In genomic region chr6:140342881-140343280, GRCm38 (mm10) we compare ENCODE assay signal across 19 mouse cellular contexts.
DNase-seq lines count a peak whose midpoint lies in the region; ATAC-seq lines count a peak whose summit lies in the region.
"Had no signal": no experiment of that assay in that cellular context is flagged by ENCODE, and none has a peak within 500 bp of the region (broad histone marks: within the 10 kb centered on the region; RNA-seq: fewer than 3 reads in every experiment).

No protein-coding gene starts in this region.

- H3K36me3 ChIP-seq in forebrain, embryonic 13.5 days (ENCODE audit: poor library complexity, severe bottlenecking), result no peaks in the 10 kb centered on the region
- no peaks in the 10 kb centered on the region for H3K36me3 ChIP-seq in forebrain, embryonic 11.5 days (ENCODE audit: control insufficient read depth, insufficient read depth, low read length)
- no peaks in the 10 kb centered on the region for H3K36me3 ChIP-seq in forebrain, embryonic 14.5 days (ENCODE audit: control insufficient read depth, insufficient read depth, low read length)
- H3K36me3 ChIP-seq in hindbrain, embryonic 14.5 days (replicated peaks; ENCODE audit: control insufficient read depth, insufficient read depth), result no peaks in the 10 kb centered on the region
- H3K36me3 ChIP-seq in midbrain, embryonic 16.5 days (ENCODE audit: control insufficient read depth, insufficient read depth, low read length), result no peaks in the 10 kb centered on the region
- H3K36me3 ChIP-seq: heart, embryonic 13.5 days; liver, embryonic 13.5 days had no signal

- peaks cover 10% of the 10 kb centered on the region for H3K4me1 ChIP-seq in forebrain, embryonic 13.5 days
- H3K4me1 ChIP-seq in forebrain, embryonic 11.5 days (replicated peaks; ENCODE audit: control insufficient read depth, insufficient read depth, low read length), result peaks cover 3% of the 10 kb centered on the region; the same call in 1 of the 2 replicates
- H3K4me1 ChIP-seq in forebrain, embryonic 14.5 days (ENCODE audit: control insufficient read depth, insufficient read depth, low read length), result peaks cover 1% of the 10 kb centered on the region; the same call in 1 of the 2 replicates
- peaks cover 14% of the 10 kb centered on the region for H3K4me1 ChIP-seq in hindbrain, embryonic 14.5 days (replicated peaks; ENCODE audit: control insufficient read depth, insufficient read depth, low read length)
- peaks cover 17% of the 10 kb centered on the region for H3K4me1 ChIP-seq in midbrain, embryonic 16.5 days (ENCODE audit: control insufficient read depth, insufficient read depth, low read length)
- H3K4me1 ChIP-seq: liver, embryonic 13.5 days had no signal

- WGBS in forebrain, embryonic 13.5 days, result 19% methylated on average over 1 of the region's 1 CpGs
- WGBS in forebrain, embryonic 11.5 days, result 50% methylated on average over 1 of the region's 1 CpGs
- 10% methylated on average over 1 of the region's 1 CpGs for WGBS in forebrain, embryonic 14.5 days
- WGBS in hindbrain, embryonic 14.5 days, result 4% methylated on average over 1 of the region's 1 CpGs
- 4% methylated on average over 1 of the region's 1 CpGs for WGBS in midbrain, embryonic 16.5 days

- H3K27me3 ChIP-seq in forebrain, embryonic 13.5 days, result no peaks in the 10 kb centered on the region
- no peaks in the 10 kb centered on the region for H3K27me3 ChIP-seq in forebrain, embryonic 11.5 days (ENCODE audit: control insufficient read depth, insufficient read depth, low read length)
- no peaks in the 10 kb centered on the region for H3K27me3 ChIP-seq in forebrain, embryonic 14.5 days (replicated peaks; ENCODE audit: control insufficient read depth, insufficient read depth, low read length)
- no peaks in the 10 kb centered on the region for H3K27me3 ChIP-seq in hindbrain, embryonic 14.5 days (ENCODE audit: control insufficient read depth, insufficient read depth, low read length)
- no peaks in the 10 kb centered on the region for H3K27me3 ChIP-seq in midbrain, embryonic 16.5 days (ENCODE audit: control insufficient read depth, insufficient read depth, low read depth, low read length)
- H3K27me3 ChIP-seq: heart, embryonic 13.5 days; liver, embryonic 13.5 days had no signal

- peak; percentile 39; the same call in 1 of the 2 replicates for ATAC-seq in forebrain, embryonic 13.5 days
- ATAC-seq in forebrain, embryonic 11.5 days (replicated peaks; ENCODE audit: low FRiP score), result no peak
- ATAC-seq in forebrain, embryonic 14.5 days, result 0 out of 2 replicates have a peak, but pooled peaks have one; percentile 27
- peak; percentile 40; the same call in 1 of the 2 replicates for ATAC-seq in hindbrain, embryonic 14.5 days (ENCODE audit: low FRiP score)
- peak; percentile 66 for ATAC-seq in midbrain, embryonic 16.5 days

- H3K9me3 ChIP-seq in forebrain, embryonic 13.5 days (replicated peaks), result no peaks in the 10 kb centered on the region
- no peaks in the 10 kb centered on the region for H3K9me3 ChIP-seq in forebrain, embryonic 11.5 days (ENCODE audit: control insufficient read depth, low read length)
- no peaks in the 10 kb centered on the region for H3K9me3 ChIP-seq in forebrain, embryonic 14.5 days (replicated peaks; ENCODE audit: control insufficient read depth, low read length)
- H3K9me3 ChIP-seq in hindbrain, embryonic 14.5 days (ENCODE audit: control insufficient read depth, low read length), result no peaks in the 10 kb centered on the region
- H3K9me3 ChIP-seq in midbrain, embryonic 16.5 days (replicated peaks; ENCODE audit: control insufficient read depth, low read length, poor library complexity, severe bottlenecking), result no peaks in the 10 kb centered on the region
- H3K9me3 ChIP-seq: liver, embryonic 13.5 days had no signal

- H3K4me3 ChIP-seq in forebrain, embryonic 13.5 days, result no peak overlapping the region
- H3K4me3 ChIP-seq in forebrain, embryonic 11.5 days (ENCODE audit: low read depth, low read length), result no peak overlapping the region
- H3K4me3 ChIP-seq in forebrain, embryonic 14.5 days (ENCODE audit: low read depth, low read length), result no peak overlapping the region
- H3K4me3 ChIP-seq in hindbrain, embryonic 14.5 days (replicated peaks; ENCODE audit: low read length), result no peak overlapping the region
- H3K4me3 ChIP-seq in midbrain, embryonic 16.5 days (ENCODE audit: low read depth, low read length), result no peak overlapping the region
- H3K4me3 ChIP-seq: heart, embryonic 13.5 days; layer of hippocampus, adult 2 months; liver, embryonic 13.5 days; myocyte had no signal

- no peak overlapping the region for H3K9ac ChIP-seq in forebrain, embryonic 13.5 days
- no peak overlapping the region for H3K9ac ChIP-seq in forebrain, embryonic 11.5 days (ENCODE audit: low read length)
- H3K9ac ChIP-seq in forebrain, embryonic 14.5 days (ENCODE audit: low read length), result no peak overlapping the region
- H3K9ac ChIP-seq in hindbrain, embryonic 14.5 days, result no peak overlapping the region
- H3K9ac ChIP-seq in midbrain, embryonic 16.5 days (ENCODE audit: low read depth, low read length), result no peak overlapping the region
- H3K9ac ChIP-seq: heart, embryonic 13.5 days; liver, embryonic 13.5 days had no signal

- no peak overlapping the region for H3K4me2 ChIP-seq in forebrain, embryonic 13.5 days
- no peak overlapping the region for H3K4me2 ChIP-seq in forebrain, embryonic 11.5 days (ENCODE audit: low read depth, low read length, severe bottlenecking)
- no peak overlapping the region for H3K4me2 ChIP-seq in forebrain, embryonic 14.5 days (ENCODE audit: low read length)
- H3K4me2 ChIP-seq in hindbrain, embryonic 14.5 days (replicated peaks), result no peak overlapping the region
- no peak overlapping the region for H3K4me2 ChIP-seq in midbrain, embryonic 16.5 days (ENCODE audit: low read length)
- H3K4me2 ChIP-seq: heart, embryonic 13.5 days; liver, embryonic 13.5 days had no signal

- no peak for DNase-seq in forebrain, embryonic 11.5 days (ENCODE audit: low spot score)
- DNase-seq in forebrain, embryonic 14.5 days (ENCODE audit: low spot score), result peak; percentile 46
- DNase-seq in hindbrain, embryonic 14.5 days (ENCODE audit: low spot score), result peak; percentile 58
- no peak for DNase-seq in gastrocnemius, postnatal 36 days
- DNase-seq in ovary, postnatal 14 days (ENCODE audit: low spot score), result no peak
- DNase-seq: adrenal gland, adult 2 months; cerebellum, adult 11 months; cerebellum, postnatal 14 days; heart, postnatal 36 days; kidney, adult 11 months; kidney, postnatal 10 days; liver, embryonic 13.5 days; right cerebral cortex, postnatal 4 days; thymus, postnatal 4 days had no signal

- H3K27ac ChIP-seq in forebrain, embryonic 13.5 days, result no peak overlapping the region
- no peak overlapping the region for H3K27ac ChIP-seq in forebrain, embryonic 11.5 days (ENCODE audit: low read depth, low read length)
- no peak overlapping the region for H3K27ac ChIP-seq in forebrain, embryonic 14.5 days (ENCODE audit: low read depth, low read length)
- peak overlapping the region; percentile 53; the same call in 1 of the 2 replicates for H3K27ac ChIP-seq in hindbrain, embryonic 14.5 days
- peak overlapping the region; percentile 35; the same call in 1 of the 2 replicates for H3K27ac ChIP-seq in midbrain, embryonic 16.5 days (ENCODE audit: low read length)
- H3K27ac ChIP-seq: heart, embryonic 13.5 days; layer of hippocampus, adult 2 months; liver, embryonic 13.5 days had no signal

- intact Hi-C loops in gastrocnemius, postnatal 36 days (cut with DNase I), result no loop called here

Comparison
In these comparisons a context has a peak if more than half of its experiments do, and no peak if none do; other contexts are left out.
1. DNase-seq: peak in forebrain, embryonic 14.5 days (single experiment) and hindbrain, embryonic 14.5 days (single experiment); none in forebrain, embryonic 11.5 days (single experiment), gastrocnemius, postnatal 36 days (0 of 2) and ovary, postnatal 14 days (single experiment).
2. H3K27ac ChIP-seq: peak in hindbrain, embryonic 14.5 days (single experiment) and midbrain, embryonic 16.5 days (single experiment); none in forebrain, embryonic 13.5 days (single experiment), forebrain, embryonic 11.5 days (single experiment) and forebrain, embryonic 14.5 days (single experiment).